Mouse (Mus musculus) limb, embryonic 12.5 days (tissue): ENCODE data around the gene Lgi2. TPM values are rescaled to one million over a fixed set of nuclear protein-coding genes. Genes with fewer than 3 reads are reported as not detected.

Experiments used
- ATAC-seq: fragments of 200-750 bp; cut with Nextera tagmentation; 2 replicates; pipeline ENCODE4 v1.8.0; 2017; ENCODE audit warnings: low read depth, moderate TSS enrichment; ENCODE audit not compliant: insufficient number of reproducible peaks, insufficient read depth, low FRiP score, low TSS enrichment
- H3K27ac ChIP-seq: fragments of 300-500 bp; sonication (generic); 2 replicates; pipeline ENCODE4 v1.5.1; 2016; ENCODE audit warnings: mild to moderate bottlenecking, moderate library complexity
- H3K27me3 ChIP-seq: fragments of 300-500 bp; sonication (generic); 2 replicates; pipeline ENCODE4 v1.6.1; 2016; ENCODE audit warnings: mild to moderate bottlenecking, moderate library complexity
- H3K36me3 ChIP-seq: fragments of 300-500 bp; sonication (generic); 2 replicates; pipeline ENCODE4 v1.6.1; 2016; ENCODE audit warnings: mild to moderate bottlenecking, moderate library complexity
- H3K4me1 ChIP-seq: fragments of 300-500 bp; sonication (generic); replicated peaks from 2 replicates; pipeline ENCODE4 v1.6.1; 2016
- H3K4me2 ChIP-seq: fragments of 300-500 bp; sonication (generic); 2 replicates; pipeline ENCODE4 v1.6.1; 2016; ENCODE audit warnings: mild to moderate bottlenecking, moderate library complexity
- H3K4me3 ChIP-seq: fragments of 300-500 bp; sonication (generic); replicated peaks from 2 replicates; pipeline ENCODE4 v1.5.1; 2016; ENCODE audit warnings: mild to moderate bottlenecking
- H3K9ac ChIP-seq: fragments of 300-500 bp; sonication (generic); replicated peaks from 2 replicates; pipeline ENCODE4 v1.6.1; 2016; ENCODE audit warnings: mild to moderate bottlenecking, moderate library complexity
- H3K9me3 ChIP-seq: fragments of 300-500 bp; sonication (generic); 2 replicates; pipeline ENCODE4 v1.6.1; 2016; ENCODE audit warnings: mild to moderate bottlenecking, moderate library complexity
- WGBS: fragments of 180-500 bp; shearing (Covaris S2); methylation state at CpG from one replicate; pipeline ENCODE4 v1.1.7; 2016; 5-methylcytosine and 5-hydroxymethylcytosine counted together
- polyA plus RNA-seq: library from polyadenylated mRNA; unstranded; fragments of >200 nt; fragmentation: Nextera tagmentation; extraction: Ambion mirVana; gene quantifications from 2 replicates; pipeline ENCODE4 v1.2.1, GENCODE M21; 2016

Lgi2 gene
- polyA plus RNA-seq, 1 experiment from 2014 or later, result 1.2 TPM

GRCm38 (mm10) chr5:52504666-52505065 lies 61.6 kb downstream of the Lgi2 start:
- no peaks in the 10 kb centered on the region for H3K36me3 ChIP-seq
- H3K4me3 ChIP-seq, result no peak overlapping the region
- H3K9ac ChIP-seq, result no peak overlapping the region
- H3K4me2 ChIP-seq, result no peak overlapping the region
- 0 out of 2 replicates have a peak, but pooled peaks cover 3% of the 10 kb centered on the region for H3K27me3 ChIP-seq
- no peaks in the 10 kb centered on the region for H3K9me3 ChIP-seq
- H3K4me1 ChIP-seq, result peaks cover 3% of the 10 kb centered on the region; the same call in 1 of the 2 replicates
- WGBS, result 87% methylated on average over 13 of the region's 13 CpGs
- ATAC-seq, result no peak
- H3K27ac ChIP-seq, result no peak overlapping the region

- no peak for ATAC-seq
- 83% methylated on average over 11 of the region's 11 CpGs for WGBS
- H3K4me2 ChIP-seq, result no peak overlapping the region
These were observed 62.1 kb downstream of the Lgi2 start for GRCm38 (mm10) chr5:52504148-52504547.

GRCm38 (mm10) chr5:52495671-52496070 lies 70.6 kb downstream of the Lgi2 start:
- Histone ChIP-seq H3K9ac (no peak overlapping the region), H3K9me3 (no peaks in the 10 kb centered on the region), H3K4me2 (no peak overlapping the region), H3K27ac (no peak overlapping the region), H3K27me3 (no peaks in the 10 kb centered on the region), H3K4me1 (0 out of 2 replicates have a peak, but pooled peaks cover 8% of the 10 kb centered on the region), H3K36me3 (no peaks in the 10 kb centered on the region), H3K4me3 (no peak overlapping the region)
- no peak for ATAC-seq
- WGBS, result 56% methylated on average over 13 of the region's 14 CpGs

More at GRCm38 (mm10) chr5:52504148-52504547, 62.1 kb downstream of the Lgi2 start:
- H3K9me3 ChIP-seq, result no peaks in the 10 kb centered on the region
- no peak overlapping the region for H3K27ac ChIP-seq
- H3K9ac ChIP-seq, result no peak overlapping the region
- H3K4me3 ChIP-seq, result no peak overlapping the region
- H3K4me1 ChIP-seq, result peaks cover 3% of the 10 kb centered on the region; the same call in 1 of the 2 replicates
- no peaks in the 10 kb centered on the region for H3K36me3 ChIP-seq
- 0 out of 2 replicates have a peak, but pooled peaks cover 3% of the 10 kb centered on the region for H3K27me3 ChIP-seq

- ATAC-seq, result no peak
- Histone ChIP-seq H3K4me3 (no peak overlapping the region), H3K4me2 (no peak overlapping the region), H3K9ac (no peak overlapping the region), H3K4me1 (0 out of 2 replicates have a peak, but pooled peaks cover 8% of the 10 kb centered on the region), H3K36me3 (no peaks in the 10 kb centered on the region), H3K27me3 (no peaks in the 10 kb centered on the region), H3K27ac (no peak overlapping the region), H3K9me3 (no peaks in the 10 kb centered on the region)
- WGBS, result 85% methylated on average over 6 of the region's 6 CpGs
These were observed 74.8 kb downstream of the Lgi2 start for GRCm38 (mm10) chr5:52491496-52491895.

GRCm38 (mm10) chr5:52487559-52488430 lies 78.5 kb downstream of the Lgi2 start:
- H3K9ac ChIP-seq, result no peak overlapping the region
- no peak overlapping the region for H3K27ac ChIP-seq
- H3K4me2 ChIP-seq, result no peak overlapping the region
- H3K9me3 ChIP-seq, result no peaks in the 10 kb centered on the region
- H3K36me3 ChIP-seq, result no peaks in the 10 kb centered on the region
- no peaks in the 10 kb centered on the region for H3K27me3 ChIP-seq
- H3K4me3 ChIP-seq, result no peak overlapping the region
- WGBS, result 83% methylated on average over 13 of the region's 13 CpGs
- no peak for ATAC-seq
- no peaks in the 10 kb centered on the region for H3K4me1 ChIP-seq

Other genes starting within 250 kb of the Lgi2 start
- 0.18 TPM in 1 of 2 replicates, not detected in the other for gene Sod3, start 202.7 kb downstream of the Lgi2 start, polyA plus RNA-seq
- 1.1 and 1.2 TPM in 2 replicates for gene Ccdc149, start 94.9 kb downstream of the Lgi2 start, polyA plus RNA-seq
- 7.9 and 8.5 TPM in 2 replicates for gene Sepsecs, start 103.2 kb upstream of the Lgi2 start, polyA plus RNA-seq
- 22.3 and 22.7 TPM in 2 replicates for gene Pi4k2b, start 175.1 kb upstream of the Lgi2 start, polyA plus RNA-seq
- 23.0 and 25.6 TPM in 2 replicates for gene Zcchc4, start 208.9 kb upstream of the Lgi2 start, polyA plus RNA-seq